Mouse (Mus musculus) cortical plate, adult 2 months (tissue): Measurements from ENCODE around the gene Htr1f. TPM values are rescaled to one million over a fixed set of nuclear protein-coding genes. Genes with fewer than 3 reads are reported as not detected.

Source experiments
- H3K27ac ChIP-seq: fragments of 200-500 bp; 2 replicates; pipeline ENCODE4 v1.5.1; 2012; ENCODE audit warnings: low read length, control low read depth, inconsistent platforms; ENCODE audit not compliant: insufficient read depth
- H3K4me1 ChIP-seq: fragments of 200-500 bp; 2 replicates; pipeline ENCODE4 v1.6.1; 2011; ENCODE audit warnings: low read length; ENCODE audit not compliant: control insufficient read depth, insufficient read depth
- H3K4me3 ChIP-seq: fragments of 200-500 bp; 2 replicates; pipeline ENCODE4 v1.5.1; 2011; ENCODE audit warnings: mild to moderate bottlenecking, low read length, control low read depth; ENCODE audit not compliant: insufficient read depth
- CTCF ChIP-seq: fragments of 200-500 bp; IDR thresholded peaks from 2 replicates; pipeline ENCODE4 v1.5.1; 2011; ENCODE audit warnings: mild to moderate bottlenecking, control low read depth, low read length; ENCODE audit not compliant: insufficient read depth; ENCODE audit errors: extremely low read depth
- POLR2A ChIP-seq: fragments of 200-500 bp; IDR thresholded peaks from 2 replicates; pipeline ENCODE4 v1.6.1; 2011; ENCODE audit warnings: mild to moderate bottlenecking, low read length, control low read depth; ENCODE audit not compliant: insufficient read depth; ENCODE audit errors: extremely low read depth
- polyA plus RNA-seq: library from polyadenylated mRNA; depleted of rRNA; stranded (reverse); fragments of >200 nt; gene quantifications from 2 replicates; pipeline ENCODE4 v1.2.3, GENCODE M21; 2012

Htr1f gene
- polyA plus RNA-seq, 1 experiment, result 2.0 TPM

- Histone ChIP-seq H3K27ac (no peak overlapping the region), H3K4me1 (no peaks in the 10 kb centered on the region), H3K4me3 (no peak overlapping the region)
- no peak for TF ChIP-seq CTCF
- no peak for TF ChIP-seq POLR2A
These were observed 229.8 kb downstream of the Htr1f start for GRCm38 (mm10) chr16:64875822-64876221.

- Histone ChIP-seq H3K4me3 (no peak overlapping the region), H3K4me1 (no peaks in the 10 kb centered on the region), H3K27ac (no peak overlapping the region)
- TF ChIP-seq POLR2A (no peak), CTCF (no peak)
These were observed 230.3 kb downstream of the Htr1f start for GRCm38 (mm10) chr16:64875384-64875783.
